In genomic region chr5:113119291-113119690, GRCm38 (mm10) we compare ENCODE assay signal across 14 mouse cellular contexts. TPM values are rescaled to one million over a fixed set of nuclear protein-coding genes. Genes with fewer than 3 reads are reported as not detected.
DNase-seq lines count a peak whose midpoint lies in the region; ATAC-seq and TF ChIP-seq lines count a peak whose summit lies in the region.
"Had no signal": no experiment of that assay in that cellular context is flagged by ENCODE, and none has a peak within 500 bp of the region (broad histone marks: within the 10 kb centered on the region; RNA-seq: fewer than 3 reads in every experiment).

No protein-coding gene starts in this region.

- no peak overlapping the region for H3K4me3 ChIP-seq in forebrain, postnatal 0 days (ENCODE audit: low read depth, low read length)
- no peak overlapping the region for H3K4me3 ChIP-seq in forebrain, embryonic 11.5 days (ENCODE audit: low read depth, low read length)
- no peak overlapping the region for H3K4me3 ChIP-seq in kidney, embryonic 15.5 days (replicated peaks)
- no peak overlapping the region; the same call in 1 of the 2 replicates for H3K4me3 ChIP-seq in bone marrow macrophage, adult 2 months (ENCODE audit: insufficient read depth, low read length)
- peak overlapping the region; percentile 34 to 37 for H3K4me3 ChIP-seq in liver, embryonic 14.5 days (ENCODE audit: insufficient read depth in 1 of 2, low read depth in 2 of 2, low read length in 2 of 2)
- H3K4me3 ChIP-seq: limb, embryonic 15.5 days had no signal

- ATAC-seq in forebrain, postnatal 0 days, result no peak
- ATAC-seq in forebrain, embryonic 11.5 days (replicated peaks; ENCODE audit: low FRiP score), result no peak
- no peak for ATAC-seq in kidney, embryonic 15.5 days (replicated peaks; ENCODE audit: low FRiP score)
- ATAC-seq in liver, embryonic 14.5 days (ENCODE audit: insufficient read depth), result no peak
- ATAC-seq in frontal cortex, adult (ENCODE audit: low TSS enrichment), result no peak
- ATAC-seq: activated CD4-positive, CD25-positive, alpha-beta regulatory T cell, adult 4 months had no signal

- peaks cover 10% of the 10 kb centered on the region; the same call in 1 of the 2 replicates for H3K4me1 ChIP-seq in forebrain, postnatal 0 days (ENCODE audit: insufficient read depth)
- 0 out of 2 replicates have a peak, but pooled peaks cover 5% of the 10 kb centered on the region for H3K4me1 ChIP-seq in forebrain, embryonic 11.5 days (replicated peaks; ENCODE audit: control insufficient read depth, insufficient read depth, low read length)
- peaks cover 84% of the 10 kb centered on the region for H3K4me1 ChIP-seq in kidney, embryonic 15.5 days
- H3K4me1 ChIP-seq in bone marrow macrophage, adult 2 months (ENCODE audit: control insufficient read depth, insufficient read depth, low read length), result peaks cover 60% of the 10 kb centered on the region
- H3K4me1 ChIP-seq in liver, embryonic 14.5 days (replicated peaks; ENCODE audit: control insufficient read depth in 2 of 2, insufficient read depth in 2 of 2, low read length in 1 of 2), result peaks cover 12 to 55% of the 10 kb centered on the region in 2 experiments

- no peak for TF ChIP-seq CTCF in forebrain, postnatal 0 days (IDR thresholded peaks at IDR 0.05; ENCODE audit: low read depth)
- no peak for TF ChIP-seq CTCF in bone marrow macrophage, adult 2 months (IDR thresholded peaks at IDR 0.05; ENCODE audit: low read depth, low read length)
- TF ChIP-seq CTCF in liver, embryonic 14.5 days (IDR thresholded peaks at IDR 0.05; ENCODE audit: low read depth), result no peak

- TF ChIP-seq POLR2A in bone marrow macrophage, adult 2 months (IDR thresholded peaks at IDR 0.05; ENCODE audit: borderline replicate concordance, low read depth, low read length), result no peak

- H3K27ac ChIP-seq in forebrain, postnatal 0 days (ENCODE audit: low read depth, low read length), result no peak overlapping the region
- H3K27ac ChIP-seq in forebrain, embryonic 11.5 days (ENCODE audit: low read depth, low read length), result no peak overlapping the region
- peak overlapping the region; percentile 76 for H3K27ac ChIP-seq in kidney, embryonic 15.5 days
- H3K27ac ChIP-seq in bone marrow macrophage, adult 2 months (ENCODE audit: insufficient read depth, low read depth, low read length), result peak overlapping the region; percentile 92
- H3K27ac ChIP-seq in liver, embryonic 14.5 days, result peak overlapping the region; percentile 35; the same call in 1 of the 2 replicates

- H3K4me2 ChIP-seq in forebrain, postnatal 0 days (ENCODE audit: low read depth), result no peak overlapping the region
- no peak overlapping the region for H3K4me2 ChIP-seq in forebrain, embryonic 11.5 days (ENCODE audit: low read depth, low read length, severe bottlenecking)
- H3K4me2 ChIP-seq in kidney, embryonic 15.5 days, result no peak overlapping the region
- peak overlapping the region; percentile 60 for H3K4me2 ChIP-seq in liver, embryonic 14.5 days (ENCODE audit: low read depth)
- H3K4me2 ChIP-seq: limb, embryonic 15.5 days had no signal

- TF ChIP-seq EP300 in liver, embryonic 14.5 days (IDR thresholded peaks at IDR 0.05; ENCODE audit: low read depth), result 0 out of 2 replicates have a peak, but pooled peaks have one; percentile 18

- DNase-seq in forebrain, postnatal 0 days, result no peak
- no peak for DNase-seq in forebrain, embryonic 11.5 days (ENCODE audit: low spot score)
- DNase-seq in kidney, postnatal 4 days, result no peak
- DNase-seq in liver, embryonic 14.5 days (ENCODE audit: low read depth in 3 of 3, low spot score in 3 of 3), result no peak
- DNase-seq in spleen, adult 18-20 months, result no peak
- DNase-seq: cerebellum, postnatal 36 days; gastrocnemius, postnatal 36 days; layer of hippocampus, adult 9-11 months had no signal

- H3K36me3 ChIP-seq in forebrain, postnatal 0 days (ENCODE audit: insufficient read depth), result no peaks in the 10 kb centered on the region
- no peaks in the 10 kb centered on the region for H3K36me3 ChIP-seq in forebrain, embryonic 11.5 days (ENCODE audit: control insufficient read depth, insufficient read depth, low read length)
- no peaks in the 10 kb centered on the region for H3K36me3 ChIP-seq in kidney, embryonic 15.5 days
- H3K36me3 ChIP-seq in liver, embryonic 14.5 days (replicated peaks; ENCODE audit: control insufficient read depth, insufficient read depth, low read depth), result no peaks in the 10 kb centered on the region
- H3K36me3 ChIP-seq: limb, embryonic 15.5 days had no signal

- WGBS in forebrain, postnatal 0 days, result 85% methylated on average over 9 of the region's 9 CpGs
- WGBS in forebrain, embryonic 11.5 days, result 89% methylated on average over 9 of the region's 9 CpGs
- WGBS in kidney, embryonic 15.5 days, result 66% methylated on average over 9 of the region's 9 CpGs
- 15% methylated on average over 9 of the region's 9 CpGs for WGBS in liver, embryonic 14.5 days (ENCODE audit: insufficient replicate concordance)

- 0 out of 2 replicates have a peak overlapping the region, but pooled peaks have one; percentile 22 for H3K9ac ChIP-seq in forebrain, postnatal 0 days
- H3K9ac ChIP-seq in forebrain, embryonic 11.5 days (ENCODE audit: low read length), result no peak overlapping the region
- no peak overlapping the region for H3K9ac ChIP-seq in kidney, embryonic 15.5 days
- peak overlapping the region; percentile 19; the same call in 1 of the 2 replicates for H3K9ac ChIP-seq in liver, embryonic 14.5 days (replicated peaks)
- H3K9ac ChIP-seq: limb, embryonic 15.5 days had no signal

- no peaks in the 10 kb centered on the region for H3K27me3 ChIP-seq in forebrain, postnatal 0 days (ENCODE audit: insufficient read depth, low read length)
- H3K27me3 ChIP-seq in forebrain, embryonic 11.5 days (ENCODE audit: control insufficient read depth, insufficient read depth, low read length), result no peaks in the 10 kb centered on the region
- no peaks in the 10 kb centered on the region for H3K27me3 ChIP-seq in kidney, embryonic 15.5 days
- no peaks in the 10 kb centered on the region for H3K27me3 ChIP-seq in liver, embryonic 14.5 days (ENCODE audit: control insufficient read depth, insufficient read depth, low read length)
- H3K27me3 ChIP-seq: limb, embryonic 15.5 days had no signal

- H3K9me3 ChIP-seq in forebrain, postnatal 0 days (ENCODE audit: low read length), result no peaks in the 10 kb centered on the region
- H3K9me3 ChIP-seq in forebrain, embryonic 11.5 days (ENCODE audit: control insufficient read depth, low read length), result no peaks in the 10 kb centered on the region
- H3K9me3 ChIP-seq in kidney, embryonic 15.5 days (replicated peaks), result no peaks in the 10 kb centered on the region
- no peaks in the 10 kb centered on the region for H3K9me3 ChIP-seq in liver, embryonic 14.5 days (ENCODE audit: control insufficient read depth, low read length)
- H3K9me3 ChIP-seq: limb, embryonic 15.5 days had no signal

RNA-seq across cellular contexts. Expression of gene Crybb3, which starts 37.9 kb away (rescaled TPM):
- 0.81 and 2.0 TPM in 2 replicates for total RNA-seq in forebrain, postnatal 0 days (2014; rRNA removed)
- polyA plus RNA-seq in forebrain, postnatal 0 days (2015; fragmentation: Nextera tagmentation; extraction: Ambion mirVana), result 1.6 and 1.7 TPM in 2 replicates
- 0.76 TPM in 2 replicates for polyA plus RNA-seq in forebrain, embryonic 11.5 days (2014; fragmentation: Nextera tagmentation; extraction: Ambion mirVana)
- polyA plus RNA-seq in kidney, embryonic 15.5 days (2015; fragmentation: Nextera tagmentation; extraction: Ambion mirVana), result 1.1 and 1.2 TPM in 2 replicates
- not detected in 2 replicates for polyA plus RNA-seq in bone marrow macrophage, adult 2 months (2012; ENCODE audit: insufficient read depth, insufficient read length, missing spikeins)
- polyA plus RNA-seq in liver, embryonic 14.5 days (2012; rRNA removed), result 0.06 and 0.09 TPM in 2 replicates
- not detected in 2 replicates for polyA plus RNA-seq in liver, embryonic 14.5 days (2014; fragmentation: Nextera tagmentation; extraction: Ambion mirVana)
- total RNA-seq: MEL had no signal
- polyA plus RNA-seq: activated CD4-positive, CD25-positive, alpha-beta regulatory T cell, adult 4 months had no signal

RNA-seq across cellular contexts. Expression of gene Crybb2, which starts 49.4 kb away (rescaled TPM):
- total RNA-seq in forebrain, postnatal 0 days (2014; rRNA removed), result not detected in 2 replicates
- not detected in 2 replicates for polyA plus RNA-seq in forebrain, postnatal 0 days (2015; fragmentation: Nextera tagmentation; extraction: Ambion mirVana)
- polyA plus RNA-seq in forebrain, embryonic 11.5 days (2014; fragmentation: Nextera tagmentation; extraction: Ambion mirVana), result not detected in 2 replicates
- polyA plus RNA-seq in kidney, embryonic 15.5 days (2015; fragmentation: Nextera tagmentation; extraction: Ambion mirVana), result not detected in 2 replicates
- not detected in 2 replicates for polyA plus RNA-seq in bone marrow macrophage, adult 2 months (2012; ENCODE audit: insufficient read depth, insufficient read length, missing spikeins)
- not detected in 2 replicates for polyA plus RNA-seq in liver, embryonic 14.5 days (2012; rRNA removed)
- polyA plus RNA-seq in liver, embryonic 14.5 days (2014; fragmentation: Nextera tagmentation; extraction: Ambion mirVana), result not detected in 2 replicates
- total RNA-seq: gastrocnemius, postnatal 36 days; MEL had no signal
- polyA plus RNA-seq: activated CD4-positive, CD25-positive, alpha-beta regulatory T cell, adult 4 months; limb, embryonic 15.5 days had no signal

Comparison
In these comparisons a context has a peak if more than half of its experiments do, and no peak if none do; other contexts are left out.
1. H3K9ac ChIP-seq: peak in forebrain, postnatal 0 days (single experiment) and liver, embryonic 14.5 days (single experiment); none in forebrain, embryonic 11.5 days (single experiment) and kidney, embryonic 15.5 days (single experiment).
2. H3K27ac ChIP-seq: peak in kidney, embryonic 15.5 days (single experiment), bone marrow macrophage, adult 2 months (single experiment) and liver, embryonic 14.5 days (single experiment); none in forebrain, postnatal 0 days (single experiment) and forebrain, embryonic 11.5 days (single experiment).
3. H3K4me3 ChIP-seq: peak in liver, embryonic 14.5 days (2 of 2); none in forebrain, postnatal 0 days (single experiment), forebrain, embryonic 11.5 days (single experiment), kidney, embryonic 15.5 days (single experiment) and bone marrow macrophage, adult 2 months (single experiment).